Mouse (Mus musculus): Measurements from ENCODE around the gene Gm14418. TPM values are rescaled to one million over a fixed set of nuclear protein-coding genes. Genes with fewer than 3 reads are reported as not detected.

Gene Gm14418
- polyA plus RNA-seq (2012; rRNA removed): 0.13 and 0.57 TPM in 2 replicates

GRCm38 (mm10) chr2:177398096-177398495 lies at the start of gene Gm14418:
TSS of gene Gm14418 (minus strand) at chr2:177398320.

Other genes with a start within 250 kb of the Gm14418 start
- 1.4 and 1.8 TPM in 2 replicates for gene Gm14410, start 191.9 kb downstream of the Gm14418 start, polyA plus RNA-seq (2012; rRNA removed)
- not detected in 2 replicates for gene Gm14409, start 131.3 kb downstream of the Gm14418 start, polyA plus RNA-seq (2012; rRNA removed)
- gene Gm14412, start 74.0 kb downstream of the Gm14418 start, polyA plus RNA-seq (2012; rRNA removed): not detected in 2 replicates
- gene Zfp970, start 66.4 kb upstream of the Gm14418 start, polyA plus RNA-seq (2012; rRNA removed): 1.3 and 1.4 TPM in 2 replicates
- 0.34 and 0.39 TPM in 2 replicates for gene Gm14403, start 99.9 kb upstream of the Gm14418 start, polyA plus RNA-seq (2012; rRNA removed)
- gene Gm14406, start 179.9 kb upstream of the Gm14418 start, polyA plus RNA-seq (2012; rRNA removed): not detected in 2 replicates

All from colon, adult 2 months (tissue).